Mouse (Mus musculus) forebrain, postnatal 0 days (tissue): ENCODE results near the gene Frmd4a. TPM values are rescaled to one million over a fixed set of nuclear protein-coding genes. Genes with fewer than 3 reads are reported as not detected.

Source experiments
- ATAC-seq: fragments of 200-750 bp; cut with Nextera tagmentation; 2 replicates; pipeline ENCODE4 v1.8.0; 2017; ENCODE audit warnings: mild to moderate bottlenecking, moderate library complexity
- DNase-seq: peaks from one replicate; pipeline ENCODE4 v3.0.0-alpha.2; 2015
- H3K27ac ChIP-seq: fragments of 300-500 bp; sonication (generic); 2 replicates; pipeline ENCODE4 v1.5.1; 2014; ENCODE audit warnings: low read depth, mild to moderate bottlenecking, antibody characterized with exemption, low read length, moderate library complexity, mixed read lengths
- H3K27me3 ChIP-seq: fragments of 300-500 bp; sonication (generic); 2 replicates; pipeline ENCODE4 v1.6.1; 2014; ENCODE audit warnings: mild to moderate bottlenecking, low read length, mixed read lengths; ENCODE audit not compliant: insufficient read depth
- H3K36me3 ChIP-seq: fragments of 300-500 bp; sonication (generic); 2 replicates; pipeline ENCODE4 v1.6.1; 2014; ENCODE audit warnings: mild to moderate bottlenecking, moderate library complexity; ENCODE audit not compliant: insufficient read depth
- H3K4me1 ChIP-seq: fragments of 300-500 bp; sonication (generic); 2 replicates; pipeline ENCODE4 v1.6.1; 2014; ENCODE audit warnings: antibody characterized with exemption; ENCODE audit not compliant: insufficient read depth
- H3K4me2 ChIP-seq: fragments of 300-500 bp; sonication (generic); 2 replicates; pipeline ENCODE4 v1.6.1; 2014; ENCODE audit warnings: low read depth, mild to moderate bottlenecking, moderate library complexity
- H3K4me3 ChIP-seq: fragments of 300-500 bp; sonication (generic); 2 replicates; pipeline ENCODE4 v1.5.1; 2014; ENCODE audit warnings: low read depth, low read length, mixed read lengths
- H3K9ac ChIP-seq: fragments of 300-500 bp; sonication (generic); 2 replicates; pipeline ENCODE4 v1.6.1; 2014; ENCODE audit warnings: mild to moderate bottlenecking
- H3K9me3 ChIP-seq: fragments of 300-500 bp; sonication (generic); 2 replicates; pipeline ENCODE4 v1.6.1; 2016; ENCODE audit warnings: low read length
- CTCF ChIP-seq: sonication (generic); IDR thresholded peaks from 2 replicates; pipeline ENCODE4 v1.5.1; 2016; ENCODE audit warnings: antibody characterized with exemption, control low read depth, low read depth
- WGBS: fragments of 180-500 bp; shearing (Covaris S2); extraction: QIAGEN DNeasy Blood & Tissue Kit; methylation state at CpG from one replicate; pipeline ENCODE4 v1.1.7; 2014; 5-methylcytosine and 5-hydroxymethylcytosine counted together
- polyA plus RNA-seq: library from polyadenylated mRNA; unstranded; fragments of >200 nt; fragmentation: Nextera tagmentation; extraction: Ambion mirVana; gene quantifications from 2 replicates; pipeline ENCODE4 v1.2.1, GENCODE M21; 2015
- total RNA-seq: library from RNA; depleted of rRNA; stranded (reverse); fragments of >200 nt; gene quantifications from 2 replicates; pipeline ENCODE4 v1.2.3, GENCODE M21; 2014

Frmd4a gene
- total and polyA plus RNA-seq, 2 experiments from 2014 or later, result 43.8 to 74.5 TPM

GRCm38 (mm10) chr2:4511080-4511386 lies 493.5 kb downstream of the Frmd4a start:
- Histone ChIP-seq H3K9me3 (no peaks in the 10 kb centered on the region), H3K4me3 (no peak overlapping the region), H3K9ac (no peak overlapping the region), H3K27me3 (no peaks in the 10 kb centered on the region), H3K36me3 (peaks cover 15% of the 10 kb centered on the region; the same call in 1 of the 2 replicates), H3K27ac (no peak overlapping the region), H3K4me1 (no peaks in the 10 kb centered on the region), H3K4me2 (no peak overlapping the region)
- no peak for ATAC-seq
- no peak for DNase-seq
- 93% methylated on average over 2 of the region's 2 CpGs for WGBS
- TF ChIP-seq CTCF, result no peak

- Histone ChIP-seq H3K4me2 (no peak overlapping the region), H3K27me3 (no peaks in the 10 kb centered on the region), H3K36me3 (peaks cover 10% of the 10 kb centered on the region; the same call in 1 of the 2 replicates), H3K4me1 (0 out of 2 replicates have a peak, but pooled peaks cover 4% of the 10 kb centered on the region), H3K4me3 (no peak overlapping the region), H3K9me3 (no peaks in the 10 kb centered on the region), H3K27ac (no peak overlapping the region), H3K9ac (no peak overlapping the region)
- DNase-seq (no peak), ATAC-seq (no peak)
- 32% methylated on average over 14 of the region's 14 CpGs for WGBS
- no peak for TF ChIP-seq CTCF
Measured at GRCm38 (mm10) chr2:4512607-4513006, 495.1 kb downstream of the Frmd4a start.

GRCm38 (mm10) chr2:4515910-4516309 lies 498.4 kb downstream of the Frmd4a start:
- TF ChIP-seq CTCF, result no peak
- 84% methylated on average over 3 of the region's 3 CpGs for WGBS
- no peak overlapping the region for H3K4me3 ChIP-seq
- H3K27me3 ChIP-seq, result no peaks in the 10 kb centered on the region
- H3K4me1 ChIP-seq, result 0 out of 2 replicates have a peak, but pooled peaks cover 4% of the 10 kb centered on the region
- H3K9me3 ChIP-seq, result no peaks in the 10 kb centered on the region
- ATAC-seq, result no peak
- no peak overlapping the region for H3K4me2 ChIP-seq
- DNase-seq, result no peak
- H3K9ac ChIP-seq, result no peak overlapping the region
- H3K36me3 ChIP-seq, result peaks cover 10% of the 10 kb centered on the region; the same call in 1 of the 2 replicates
- H3K27ac ChIP-seq, result no peak overlapping the region

- ATAC-seq (peak; percentile 50; the same call in 1 of the 2 replicates), DNase-seq (peak; percentile 75)
- TF ChIP-seq CTCF, result no peak
- H3K9ac ChIP-seq, result no peak overlapping the region
- H3K4me1 ChIP-seq, result 0 out of 2 replicates have a peak, but pooled peaks cover 4% of the 10 kb centered on the region
- H3K4me3 ChIP-seq, result no peak overlapping the region
- WGBS, result 9% methylated on average over 7 of the region's 7 CpGs
- H3K9me3 ChIP-seq, result no peaks in the 10 kb centered on the region
- peaks cover 10% of the 10 kb centered on the region; the same call in 1 of the 2 replicates for H3K36me3 ChIP-seq
- H3K27me3 ChIP-seq, result no peaks in the 10 kb centered on the region
- 0 out of 2 replicates have a peak overlapping the region, but pooled peaks have one; percentile 5 for H3K27ac ChIP-seq
- H3K4me2 ChIP-seq, result no peak overlapping the region
Measured at GRCm38 (mm10) chr2:4516819-4517552, 499.5 kb downstream of the Frmd4a start.

- DNase-seq, result peak; percentile 36
- no peak overlapping the region for H3K4me2 ChIP-seq
- no peak for TF ChIP-seq CTCF
- no peaks in the 10 kb centered on the region for H3K27me3 ChIP-seq
- 19% methylated on average over 7 of the region's 7 CpGs for WGBS
- no peak overlapping the region for H3K4me3 ChIP-seq
- H3K9ac ChIP-seq, result no peak overlapping the region
- ATAC-seq, result peak; percentile 56
- peak overlapping the region; percentile 5; the same call in 1 of the 2 replicates for H3K27ac ChIP-seq
- peaks cover 10% of the 10 kb centered on the region; the same call in 1 of the 2 replicates for H3K36me3 ChIP-seq
- H3K9me3 ChIP-seq, result no peaks in the 10 kb centered on the region
- 0 out of 2 replicates have a peak, but pooled peaks cover 4% of the 10 kb centered on the region for H3K4me1 ChIP-seq
Measured at GRCm38 (mm10) chr2:4517553-4518125, 500.1 kb downstream of the Frmd4a start.

- H3K36me3 ChIP-seq, result peaks cover 10% of the 10 kb centered on the region; the same call in 1 of the 2 replicates
- TF ChIP-seq CTCF, result no peak
Measured at GRCm38 (mm10) chr2:4518549-4518948, 501.0 kb downstream of the Frmd4a start.

More at GRCm38 (mm10) chr2:4518549-4518948, 501.0 kb downstream of the Frmd4a start:
- no peak overlapping the region for H3K4me3 ChIP-seq
- no peak for ATAC-seq
- no peaks in the 10 kb centered on the region for H3K9me3 ChIP-seq
- H3K4me2 ChIP-seq, result no peak overlapping the region
- no peak for DNase-seq
- no peaks in the 10 kb centered on the region for H3K27me3 ChIP-seq
- no peak overlapping the region for H3K9ac ChIP-seq
- 0 out of 2 replicates have a peak, but pooled peaks cover 4% of the 10 kb centered on the region for H3K4me1 ChIP-seq
- H3K27ac ChIP-seq, result no peak overlapping the region
